ENCODE assay signal across 8 mouse cellular contexts in the genomic region with DNA sequence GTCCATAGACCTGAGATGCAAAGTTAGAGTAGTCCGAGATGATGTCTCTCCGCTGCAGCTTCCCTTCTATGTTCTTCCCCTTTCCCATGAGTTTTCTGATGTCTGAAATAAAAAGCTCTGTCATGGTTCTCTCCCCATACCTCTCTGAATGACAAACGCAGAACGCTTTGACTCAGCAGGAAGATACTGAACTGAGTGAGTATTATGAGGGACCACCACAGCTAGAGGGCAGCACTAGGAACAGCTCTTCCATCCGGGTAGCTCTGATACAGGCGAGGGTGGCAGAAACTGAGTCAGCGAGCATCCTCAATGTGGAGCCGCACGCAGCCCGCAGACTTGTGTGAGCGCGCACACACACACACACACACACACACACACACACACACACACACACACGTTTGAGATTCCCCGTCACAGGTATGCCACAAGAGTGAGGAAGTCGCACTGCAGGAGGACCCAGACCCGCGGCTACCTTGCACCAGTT. TPM values are rescaled to one million over a fixed set of nuclear protein-coding genes. Genes with fewer than 3 reads are reported as not detected.
DNase-seq lines count a peak whose midpoint lies in the region; ATAC-seq and TF ChIP-seq lines count a peak whose summit lies in the region.

No protein-coding gene starts in this region.

- H3K27ac ChIP-seq in heart, embryonic 13.5 days (replicated peaks): no peak overlapping the region
- no peak overlapping the region for H3K27ac ChIP-seq in liver, adult 2 months (replicated peaks; ENCODE audit: insufficient read depth, low read depth, low read length)
- H3K27ac ChIP-seq in thymus, adult 2 months (ENCODE audit: control insufficient read depth, insufficient read depth, low read length): no peak overlapping the region

- H3K4me1 ChIP-seq in heart, embryonic 13.5 days: no peaks in the 10 kb centered on the region
- H3K4me1 ChIP-seq in liver, adult 2 months (ENCODE audit: control insufficient read depth, insufficient read depth, low read length): no peaks in the 10 kb centered on the region; the same call in 1 of the 2 replicates
- no peaks in the 10 kb centered on the region; the same call in 1 of the 2 replicates for H3K4me1 ChIP-seq in thymus, adult 2 months (replicated peaks; ENCODE audit: control insufficient read depth, insufficient read depth, low read length)

- H3K9me3 ChIP-seq in heart, embryonic 13.5 days: no peaks in the 10 kb centered on the region

- H3K79me2 ChIP-seq in liver, adult 2 months (ENCODE audit: control insufficient read depth, insufficient read depth, low read length): no peaks in the 10 kb centered on the region

- no peaks in the 10 kb centered on the region for H3K27me3 ChIP-seq in heart, embryonic 13.5 days (replicated peaks)
- H3K27me3 ChIP-seq in liver, adult 2 months (ENCODE audit: control insufficient read depth, insufficient read depth, low read length): no peaks in the 10 kb centered on the region
- H3K27me3 ChIP-seq in thymus, adult 2 months (ENCODE audit: control insufficient read depth, insufficient read depth, low read length): no peaks in the 10 kb centered on the region

- H3K4me3 ChIP-seq in heart, embryonic 13.5 days: peak overlapping the region; percentile 24; the same call in 1 of the 2 replicates
- no peak overlapping the region for H3K4me3 ChIP-seq in liver, adult 2 months (ENCODE audit: insufficient read depth, low read depth, low read length)
- H3K4me3 ChIP-seq in thymus, adult 2 months (ENCODE audit: control insufficient read depth, insufficient read depth, low read length): no peak overlapping the region

- no peak for ATAC-seq in heart, embryonic 13.5 days (ENCODE audit: extremely low read depth, insufficient number of reproducible peaks, low FRiP score, low TSS enrichment)

- no peaks in the 10 kb centered on the region for H3K36me3 ChIP-seq in heart, embryonic 13.5 days
- H3K36me3 ChIP-seq in liver, adult 2 months (ENCODE audit: control insufficient read depth, insufficient read depth, low read length): no peaks in the 10 kb centered on the region
- no peaks in the 10 kb centered on the region for H3K36me3 ChIP-seq in thymus, adult 2 months (ENCODE audit: control insufficient read depth, insufficient read depth, low read length)

- H3K9ac ChIP-seq in heart, embryonic 13.5 days: no peak overlapping the region
- no peak overlapping the region for H3K9ac ChIP-seq in liver, adult 2 months (ENCODE audit: low read depth, low read length)

- peak overlapping the region; percentile 57 for H3K4me2 ChIP-seq in heart, embryonic 13.5 days

- TF ChIP-seq CTCF in liver, adult 2 months (IDR thresholded peaks at IDR 0.05; ENCODE audit: low read depth, low read length): peak; percentile 69
- peak; percentile 67; the same call in 1 of the 2 replicates for TF ChIP-seq CTCF in thymus, adult 2 months (IDR thresholded peaks at IDR 0.05; ENCODE audit: borderline replicate concordance, control insufficient read depth, extremely low read depth, insufficient read depth, low read length, poor library complexity)

- peak; percentile 40 for DNase-seq in 416B (ENCODE audit: low read depth)
- peak; percentile 91 for DNase-seq in R1 (ENCODE audit: low read depth, low spot score)
- peak; percentile 83 for DNase-seq in embryo, embryonic 10 days (ENCODE audit: low spot score)
- peak; percentile 44 for DNase-seq in kidney, postnatal 14 days
- DNase-seq in liver, adult 2 months (ENCODE audit: extremely low read depth, low read depth, low spot score): peak; percentile 26
- peak; percentile 51 for DNase-seq in neural tube, embryonic 10.5 days (ENCODE audit: extremely low spot score, low spot score)
- DNase-seq in thymus, adult 2 months: peak; percentile 58

- TF ChIP-seq POLR2A in liver, adult 2 months (IDR thresholded peaks at IDR 0.05; ENCODE audit: extremely low read depth, insufficient read depth, low read length): no peak
- TF ChIP-seq POLR2A in thymus, adult 2 months (IDR thresholded peaks at IDR 0.05; ENCODE audit: control insufficient read depth, extremely low read depth, insufficient read depth, low read length, poor library complexity): no peak

- WGBS in heart, embryonic 13.5 days: 28% methylated on average over 17 of the region's 17 CpGs
- 36% methylated on average over 17 of the region's 17 CpGs for WGBS in liver, adult 2 months
- 24% methylated on average over 17 of the region's 17 CpGs for WGBS in thymus, adult 2 months

RNA-seq across cellular contexts. Expression of gene Maats1, which starts 20.4 kb away (rescaled TPM):
- 0.16 TPM in 1 of 2 replicates, not detected in the other for polyA plus RNA-seq in heart, embryonic 13.5 days (2015; fragmentation: Nextera tagmentation; extraction: Ambion mirVana)
- total RNA-seq in liver, adult 2 months (2014; rRNA removed): not detected in 2 replicates
- polyA plus RNA-seq in liver, adult 2 months (2012; rRNA removed): not detected in 2 replicates
- 0.05 and 0.12 TPM in 2 replicates for polyA plus RNA-seq in thymus, adult 2 months (2012; rRNA removed)

RNA-seq across cellular contexts. Expression of gene Cox17, which starts 25.3 kb away (rescaled TPM):
- 237 and 277 TPM in 2 replicates for polyA plus RNA-seq in heart, embryonic 13.5 days (2015; fragmentation: Nextera tagmentation; extraction: Ambion mirVana)
- total RNA-seq in liver, adult 2 months (2014; rRNA removed): 56.6 and 69.9 TPM in 2 replicates
- 39.4 and 46.7 TPM in 2 replicates for polyA plus RNA-seq in liver, adult 2 months (2012; rRNA removed)
- polyA plus RNA-seq in thymus, adult 2 months (2012; rRNA removed): 61.0 and 68.7 TPM in 2 replicates

RNA-seq across cellular contexts. Expression of gene Gm21987, which starts 25.3 kb away (rescaled TPM):
- 5.1 and 5.7 TPM in 2 replicates for polyA plus RNA-seq in heart, embryonic 13.5 days (2015; fragmentation: Nextera tagmentation; extraction: Ambion mirVana)
- total RNA-seq in liver, adult 2 months (2014; rRNA removed): not detected in 2 replicates
- not detected in 2 replicates for polyA plus RNA-seq in liver, adult 2 months (2012; rRNA removed)
- polyA plus RNA-seq in thymus, adult 2 months (2012; rRNA removed): not detected in 2 replicates

RNA-seq across cellular contexts. Expression of gene Nr1i2, which starts 26.9 kb away (rescaled TPM):
- polyA plus RNA-seq in heart, embryonic 13.5 days (2015; fragmentation: Nextera tagmentation; extraction: Ambion mirVana): 0.13 TPM in 1 of 2 replicates, not detected in the other
- total RNA-seq in liver, adult 2 months (2014; rRNA removed): 72.3 TPM in 2 replicates
- 45.8 and 53.6 TPM in 2 replicates for polyA plus RNA-seq in liver, adult 2 months (2012; rRNA removed)
- polyA plus RNA-seq in thymus, adult 2 months (2012; rRNA removed): 0.16 and 0.19 TPM in 2 replicates

RNA-seq across cellular contexts. Expression of gene Popdc2, which starts 40.5 kb away (rescaled TPM):
- 298 and 317 TPM in 2 replicates for polyA plus RNA-seq in heart, embryonic 13.5 days (2015; fragmentation: Nextera tagmentation; extraction: Ambion mirVana)
- total RNA-seq in liver, adult 2 months (2014; rRNA removed): 0.18 TPM in 1 of 2 replicates, not detected in the other
- polyA plus RNA-seq in liver, adult 2 months (2012; rRNA removed): 0.18 and 0.73 TPM in 2 replicates
- 3.1 and 33.2 TPM in 2 replicates for polyA plus RNA-seq in thymus, adult 2 months (2012; rRNA removed)

Comparison
In these comparisons a context has a peak if more than half of its experiments do, and no peak if none do; other contexts are left out.
1. DNase-seq: peak in every context shown above with its lines; median percentile 91 in R1; 83 in embryo, embryonic 10 days; 58 in thymus, adult 2 months; 51 in neural tube, embryonic 10.5 days; 44 in kidney, postnatal 14 days; 40 in 416B; 26 in liver, adult 2 months.